Mouse (Mus musculus) layer of hippocampus, adult 11-12 months (tissue): ENCODE results near the gene Rdh1.

Source experiments
- DNase-seq: peaks from one replicate; pipeline ENCODE4 v3.0.0; 2022; ENCODE audit warnings: low spot score

The Rdh1 gene

GRCm38 (mm10) chr10:127759181-127760110, at the start of gene Rdh1, which contains the start of gene Rdh16f1:
Gene Rdh1 (plus strand): TSS chr10:127759721.
Gene Rdh16f1 (plus strand): TSS chr10:127759787.
- no peak for DNase-seq

GRCm38 (mm10) chr10:127710331-127710730, 49.2 kb upstream of the Rdh1 start:
- no peak for DNase-seq

GRCm38 (mm10) chr10:127712736-127713135, 46.8 kb upstream of the Rdh1 start:
- no peak for DNase-seq

- DNase-seq: no peak
Measured at GRCm38 (mm10) chr10:127721671-127722418, 37.7 kb upstream of the Rdh1 start.

GRCm38 (mm10) chr10:127724178-127724577, 35.3 kb upstream of the Rdh1 start, which contains the start of gene Tac2:
Gene Tac2 (plus strand): TSS chr10:127724478.
- no peak for DNase-seq

GRCm38 (mm10) chr10:127725136-127725535, 34.4 kb upstream of the Rdh1 start:
- no peak for DNase-seq

GRCm38 (mm10) chr10:127728437-127728836, 31.1 kb upstream of the Rdh1 start:
- no peak for DNase-seq

- DNase-seq: no peak
Measured at GRCm38 (mm10) chr10:127730285-127730932, 29.1 kb upstream of the Rdh1 start.

- DNase-seq: no peak
Measured at GRCm38 (mm10) chr10:127730933-127731310, 28.6 kb upstream of the Rdh1 start.

- DNase-seq: no peak
Measured at GRCm38 (mm10) chr10:127731397-127731796, 28.1 kb upstream of the Rdh1 start.

GRCm38 (mm10) chr10:127734434-127734833, 25.1 kb upstream of the Rdh1 start:
- no peak for DNase-seq

GRCm38 (mm10) chr10:127736266-127736665, 23.3 kb upstream of the Rdh1 start:
- no peak for DNase-seq

GRCm38 (mm10) chr10:127736916-127737315, 22.6 kb upstream of the Rdh1 start:
- DNase-seq: no peak

- no peak for DNase-seq
Measured at GRCm38 (mm10) chr10:127737552-127737951, 22.0 kb upstream of the Rdh1 start.

GRCm38 (mm10) chr10:127738151-127738882, 21.2 kb upstream of the Rdh1 start:
- no peak for DNase-seq

GRCm38 (mm10) chr10:127739083-127739660, 20.3 kb upstream of the Rdh1 start, which contains the start of gene Zbtb39:
Gene Zbtb39 (plus strand): TSS chr10:127739538.
- DNase-seq: peak; percentile 74

- peak; percentile 19 for DNase-seq
Measured at GRCm38 (mm10) chr10:127739661-127740161, 19.8 kb upstream of the Rdh1 start.

- DNase-seq: no peak
Measured at GRCm38 (mm10) chr10:127744661-127745060, 14.9 kb upstream of the Rdh1 start.

GRCm38 (mm10) chr10:127745886-127746285, 13.6 kb upstream of the Rdh1 start:
- no peak for DNase-seq

GRCm38 (mm10) chr10:127747254-127747653, 12.3 kb upstream of the Rdh1 start:
- DNase-seq: no peak
